Mouse (Mus musculus) heart, postnatal 0 days (tissue): Measurements from ENCODE around the gene Mcm6.

Experiments used
- CTCF ChIP-seq: IDR thresholded peaks from 2 replicates; pipeline ENCODE4 v1.5.1; 2016; ENCODE audit warnings: antibody characterized with exemption, control low read depth, low read depth
- EP300 ChIP-seq: IDR thresholded peaks from 2 replicates; pipeline ENCODE4 v1.6.1; 2016; ENCODE audit warnings: antibody characterized with exemption, low read depth

DNA sequence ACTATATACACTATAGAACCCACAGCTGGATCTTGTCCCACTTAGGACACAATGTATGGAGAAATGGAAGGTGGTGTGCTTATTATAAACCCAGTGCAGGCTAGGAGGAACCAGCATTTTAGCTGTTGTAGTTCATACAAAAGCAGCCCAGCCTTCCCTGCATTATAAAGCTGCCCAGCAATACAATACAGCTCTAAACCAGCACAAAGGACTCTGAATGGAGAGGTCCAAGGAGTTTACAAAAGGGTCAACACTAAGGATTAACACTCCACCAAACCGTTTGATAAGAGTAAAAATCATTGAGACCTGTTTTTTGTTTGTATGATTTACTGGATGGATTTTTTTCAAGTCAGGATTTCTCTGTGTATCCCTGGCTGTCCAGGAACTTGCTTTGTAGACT, 47.4 kb upstream of the Mcm6 start:
- no peak for TF ChIP-seq CTCF
- no peak for TF ChIP-seq EP300
